Comparison of ENCODE assay signal across 23 mouse cellular contexts in the genomic region with DNA sequence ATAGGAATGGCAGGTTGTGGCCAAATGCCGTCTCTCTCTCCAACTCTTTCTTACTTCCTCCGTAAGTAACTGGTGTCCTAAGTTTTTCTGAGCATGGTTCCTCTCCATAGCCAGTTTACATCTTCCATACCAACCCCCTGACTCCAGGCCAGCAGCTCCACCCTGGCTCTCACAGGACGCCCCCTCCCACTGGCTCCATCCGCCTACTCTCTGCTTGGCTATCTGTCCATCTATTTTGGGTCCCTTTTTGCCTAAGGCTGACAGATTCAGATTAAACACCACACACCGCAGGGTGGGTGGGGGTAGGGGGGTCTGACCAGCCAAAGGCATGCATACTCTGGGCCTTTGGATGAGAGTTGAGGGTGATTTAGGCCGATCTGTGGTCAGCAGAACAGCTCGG. TPM values are rescaled to one million over a fixed set of nuclear protein-coding genes. Genes with fewer than 3 reads are reported as not detected.
A peak's percentile ranks its signal among the peaks of the same experiment; 100 is the strongest.
DNase-seq lines count a peak whose midpoint lies in the region; ATAC-seq and TF ChIP-seq lines count a peak whose summit lies in the region.
"Had no signal": no experiment of that assay in that cellular context is flagged by ENCODE, and none has a peak within 500 bp of the region (broad histone marks: within the 10 kb centered on the region; RNA-seq: fewer than 3 reads in every experiment).

No protein-coding gene starts in this region.

- TF ChIP-seq CTCF in kidney, postnatal 0 days (IDR thresholded peaks at IDR 0.05; ENCODE audit: low read depth) = no peak

- peak; percentile 17 for DNase-seq in embryonic facial prominence, embryonic 14.5 days (ENCODE audit: low spot score)
- DNase-seq in embryonic facial prominence, embryonic 10.5 days (ENCODE audit: low spot score) = no peak
- no peak for DNase-seq in heart, postnatal 4 days
- DNase-seq in kidney, postnatal 0 days (ENCODE audit: low spot score) = no peak
- DNase-seq in kidney, postnatal 4 days = no peak
- DNase-seq: adrenal gland, postnatal 25 days; cerebellum, adult 18-20 months; gastrocnemius, adult 2 months; gastrocnemius, postnatal 36 days; kidney, adult 11 months; lung, postnatal 4 days; midbrain, embryonic 14.5 days; thymus, adult 2 months; thymus, postnatal 36 days had no signal

- ATAC-seq in embryonic facial prominence, embryonic 14.5 days (ENCODE audit: low read depth) = no peak
- ATAC-seq in heart, embryonic 12.5 days (ENCODE audit: insufficient number of reproducible peaks, low FRiP score) = 0 out of 2 replicates have a peak, but pooled peaks have one; percentile 39
- ATAC-seq in kidney, postnatal 0 days (replicated peaks; ENCODE audit: low FRiP score, low read depth) = no peak
- ATAC-seq in embryonic facial prominence, embryonic 15.5 days (ENCODE audit: insufficient number of reproducible peaks, low FRiP score, low TSS enrichment, low read depth) = peak; percentile 56; the same call in 1 of the 2 replicates
- ATAC-seq: CD4-positive, CD25-positive, alpha-beta regulatory T cell, adult 4 months; forebrain, embryonic 15.5 days had no signal

- H3K4me1 ChIP-seq in embryonic facial prominence, embryonic 14.5 days (ENCODE audit: control insufficient read depth, insufficient read depth, low read length) = peaks cover 3% of the 10 kb centered on the region; the same call in 1 of the 2 replicates
- H3K4me1 ChIP-seq in embryonic facial prominence, embryonic 10.5 days = peaks cover 30% of the 10 kb centered on the region
- peaks cover 22% of the 10 kb centered on the region for H3K4me1 ChIP-seq in heart, embryonic 12.5 days (replicated peaks)
- no peaks in the 10 kb centered on the region for H3K4me1 ChIP-seq in kidney, postnatal 0 days (replicated peaks; ENCODE audit: insufficient read depth, low read length)
- H3K4me1 ChIP-seq in embryonic facial prominence, embryonic 15.5 days = peaks cover 11% of the 10 kb centered on the region
- H3K4me1 ChIP-seq: forebrain, embryonic 15.5 days; megakaryocyte, embryonic 14.5 days had no signal

- H3K27me3 ChIP-seq in embryonic facial prominence, embryonic 14.5 days (replicated peaks; ENCODE audit: control insufficient read depth, insufficient read depth, low read length) = no peaks in the 10 kb centered on the region
- no peaks in the 10 kb centered on the region for H3K27me3 ChIP-seq in embryonic facial prominence, embryonic 10.5 days (replicated peaks; ENCODE audit: low read depth, poor library complexity, severe bottlenecking)
- H3K27me3 ChIP-seq in heart, embryonic 12.5 days (replicated peaks) = no peaks in the 10 kb centered on the region
- H3K27me3 ChIP-seq in kidney, postnatal 0 days (ENCODE audit: insufficient read depth, low read length) = no peaks in the 10 kb centered on the region
- no peaks in the 10 kb centered on the region for H3K27me3 ChIP-seq in embryonic facial prominence, embryonic 15.5 days
- H3K27me3 ChIP-seq: forebrain, embryonic 15.5 days; heart, embryonic 15.5 days; limb, embryonic 13.5 days had no signal

- 41% methylated on average over 7 of the region's 7 CpGs for WGBS in embryonic facial prominence, embryonic 14.5 days
- 35% methylated on average over 7 of the region's 7 CpGs for WGBS in embryonic facial prominence, embryonic 10.5 days
- WGBS in heart, embryonic 12.5 days = 34% methylated on average over 7 of the region's 7 CpGs
- 55% methylated on average over 7 of the region's 7 CpGs for WGBS in kidney, postnatal 0 days
- WGBS in embryonic facial prominence, embryonic 15.5 days = 38% methylated on average over 7 of the region's 7 CpGs

- H3K9ac ChIP-seq in embryonic facial prominence, embryonic 14.5 days (ENCODE audit: low read depth, low read length) = no peak overlapping the region
- no peak overlapping the region for H3K9ac ChIP-seq in heart, embryonic 12.5 days
- H3K9ac ChIP-seq in kidney, postnatal 0 days (ENCODE audit: low read depth, low read length) = no peak overlapping the region
- no peak overlapping the region for H3K9ac ChIP-seq in embryonic facial prominence, embryonic 15.5 days
- H3K9ac ChIP-seq: forebrain, embryonic 15.5 days; heart, embryonic 15.5 days; hindbrain, embryonic 14.5 days; limb, embryonic 13.5 days had no signal

- no peak overlapping the region for H3K27ac ChIP-seq in embryonic facial prominence, embryonic 14.5 days (replicated peaks; ENCODE audit: low read depth, low read length)
- no peak overlapping the region for H3K27ac ChIP-seq in embryonic facial prominence, embryonic 10.5 days (replicated peaks)
- H3K27ac ChIP-seq in heart, embryonic 12.5 days (ENCODE audit: poor library complexity, severe bottlenecking) = no peak overlapping the region
- 0 out of 2 replicates have a peak overlapping the region, but pooled peaks have one; percentile 9 for H3K27ac ChIP-seq in kidney, postnatal 0 days
- no peak overlapping the region for H3K27ac ChIP-seq in embryonic facial prominence, embryonic 15.5 days (replicated peaks)
- H3K27ac ChIP-seq: forebrain, embryonic 15.5 days; gastrocnemius, adult 2 months; heart, embryonic 15.5 days; hindbrain, embryonic 14.5 days; limb, embryonic 13.5 days had no signal

- H3K9me3 ChIP-seq in embryonic facial prominence, embryonic 14.5 days (ENCODE audit: control insufficient read depth, low read length) = no peaks in the 10 kb centered on the region
- peaks cover 7% of the 10 kb centered on the region; the same call in 1 of the 2 replicates for H3K9me3 ChIP-seq in embryonic facial prominence, embryonic 10.5 days
- H3K9me3 ChIP-seq in heart, embryonic 12.5 days (replicated peaks) = peaks cover 3% of the 10 kb centered on the region; the same call in 1 of the 2 replicates
- H3K9me3 ChIP-seq in kidney, postnatal 0 days (replicated peaks; ENCODE audit: low read length) = no peaks in the 10 kb centered on the region
- no peaks in the 10 kb centered on the region for H3K9me3 ChIP-seq in embryonic facial prominence, embryonic 15.5 days (replicated peaks)
- H3K9me3 ChIP-seq: forebrain, embryonic 15.5 days; heart, embryonic 15.5 days; limb, embryonic 13.5 days had no signal

- H3K4me2 ChIP-seq in embryonic facial prominence, embryonic 14.5 days (ENCODE audit: low read depth, low read length) = no peak overlapping the region
- peak overlapping the region; percentile 17 for H3K4me2 ChIP-seq in heart, embryonic 12.5 days
- no peak overlapping the region for H3K4me2 ChIP-seq in kidney, postnatal 0 days (ENCODE audit: low read length)
- no peak overlapping the region for H3K4me2 ChIP-seq in embryonic facial prominence, embryonic 15.5 days (replicated peaks)
- H3K4me2 ChIP-seq: forebrain, embryonic 15.5 days; heart, embryonic 15.5 days; hindbrain, embryonic 14.5 days; limb, embryonic 13.5 days; liver, embryonic 11.5 days had no signal

- H3K36me3 ChIP-seq in embryonic facial prominence, embryonic 14.5 days (ENCODE audit: control insufficient read depth, insufficient read depth, low read length) = no peaks in the 10 kb centered on the region
- H3K36me3 ChIP-seq in embryonic facial prominence, embryonic 10.5 days (replicated peaks) = no peaks in the 10 kb centered on the region
- H3K36me3 ChIP-seq in heart, embryonic 12.5 days = no peaks in the 10 kb centered on the region
- H3K36me3 ChIP-seq in kidney, postnatal 0 days (ENCODE audit: insufficient read depth, low read length) = no peaks in the 10 kb centered on the region
- no peaks in the 10 kb centered on the region for H3K36me3 ChIP-seq in embryonic facial prominence, embryonic 15.5 days
- H3K36me3 ChIP-seq: forebrain, embryonic 15.5 days; heart, embryonic 15.5 days; limb, embryonic 13.5 days had no signal

- H3K4me3 ChIP-seq in embryonic facial prominence, embryonic 14.5 days (ENCODE audit: low read depth, low read length) = no peak overlapping the region
- no peak overlapping the region for H3K4me3 ChIP-seq in embryonic facial prominence, embryonic 10.5 days
- H3K4me3 ChIP-seq in heart, embryonic 12.5 days = no peak overlapping the region
- H3K4me3 ChIP-seq in kidney, postnatal 0 days (replicated peaks; ENCODE audit: low read depth, low read length) = no peak overlapping the region
- H3K4me3 ChIP-seq in embryonic facial prominence, embryonic 15.5 days (replicated peaks) = no peak overlapping the region
- H3K4me3 ChIP-seq: forebrain, embryonic 15.5 days; gastrocnemius, adult 2 months; heart, embryonic 15.5 days; limb, embryonic 13.5 days; megakaryocyte, embryonic 14.5 days had no signal

RNA-seq across cellular contexts. Expression of gene Flt1, which starts 57.0 kb away (rescaled TPM):
- polyA plus RNA-seq in embryonic facial prominence, embryonic 14.5 days (2014; fragmentation: Nextera tagmentation; extraction: Ambion mirVana) = 12.2 and 13.2 TPM in 2 replicates
- polyA plus RNA-seq in embryonic facial prominence, embryonic 10.5 days (2016; fragmentation: Nextera tagmentation; extraction: Ambion mirVana) = 9.5 and 11.0 TPM in 2 replicates
- 27.8 and 30.4 TPM in 2 replicates for polyA plus RNA-seq in heart, embryonic 12.5 days (2016; fragmentation: Nextera tagmentation; extraction: Ambion mirVana)
- total RNA-seq in heart, postnatal 4 days (2021) = 10 to 100 TPM; 44.1 to 45.8 TPM
- polyA plus RNA-seq in kidney, postnatal 0 days (2015; fragmentation: Nextera tagmentation; extraction: Ambion mirVana) = 10.3 and 10.9 TPM in 2 replicates
- polyA plus RNA-seq in embryonic facial prominence, embryonic 15.5 days (2015; fragmentation: Nextera tagmentation; extraction: Ambion mirVana) = 10.3 and 12.9 TPM in 2 replicates

Comparison
In these comparisons a context has a peak if more than half of its experiments do, and no peak if none do; other contexts are left out.
1. ATAC-seq: peak in heart, embryonic 12.5 days (single experiment) and embryonic facial prominence, embryonic 15.5 days (single experiment); none in embryonic facial prominence, embryonic 14.5 days (single experiment) and kidney, postnatal 0 days (single experiment).